ENCODE assay signal across 12 mouse cellular contexts in genomic region chr4:119870411-119870810, GRCm38 (mm10).
A peak's percentile ranks its signal among the peaks of the same experiment; 100 is the strongest.
DNase-seq lines count a peak whose midpoint lies in the region; ATAC-seq and TF ChIP-seq lines count a peak whose summit lies in the region.
"Had no signal": no experiment of that assay in that cellular context is flagged by ENCODE, and none has a peak within 500 bp of the region (broad histone marks: within the 10 kb centered on the region; RNA-seq: fewer than 3 reads in every experiment).

No protein-coding gene starts in this region.

- 0 out of 2 replicates have a peak, but pooled peaks have one; percentile 5 for ATAC-seq in cerebellum, adult (ENCODE audit: insufficient number of reproducible peaks, low FRiP score, low TSS enrichment)
- no peak for ATAC-seq in liver, postnatal 0 days
- ATAC-seq in liver, embryonic 12.5 days = no peak
- ATAC-seq in hindbrain, embryonic 14.5 days (ENCODE audit: low FRiP score) = no peak
- ATAC-seq: forebrain, embryonic 15.5 days had no signal

- no peaks in the 10 kb centered on the region for H3K9me3 ChIP-seq in liver, postnatal 0 days (ENCODE audit: low read length)
- H3K9me3 ChIP-seq in liver, embryonic 12.5 days (replicated peaks) = no peaks in the 10 kb centered on the region
- no peaks in the 10 kb centered on the region for H3K9me3 ChIP-seq in hindbrain, embryonic 14.5 days (ENCODE audit: control insufficient read depth, low read length)
- H3K9me3 ChIP-seq: forebrain, embryonic 15.5 days; limb, embryonic 13.5 days had no signal

- no peaks in the 10 kb centered on the region for H3K4me1 ChIP-seq in liver, postnatal 0 days (ENCODE audit: insufficient read depth)
- no peaks in the 10 kb centered on the region for H3K4me1 ChIP-seq in liver, embryonic 12.5 days
- no peaks in the 10 kb centered on the region for H3K4me1 ChIP-seq in hindbrain, embryonic 14.5 days (replicated peaks; ENCODE audit: control insufficient read depth, insufficient read depth, low read length)

- TF ChIP-seq CTCF in liver, postnatal 0 days (IDR thresholded peaks at IDR 0.05; ENCODE audit: low read depth) = no peak

- TF ChIP-seq EP300 in liver, postnatal 0 days (IDR thresholded peaks at IDR 0.05; ENCODE audit: low read depth) = 0 out of 2 replicates have a peak, but pooled peaks have one; percentile 11

- no peak overlapping the region for H3K27ac ChIP-seq in liver, postnatal 0 days (ENCODE audit: low read depth)
- no peak overlapping the region for H3K27ac ChIP-seq in liver, embryonic 12.5 days
- no peak overlapping the region for H3K27ac ChIP-seq in hindbrain, embryonic 14.5 days
- H3K27ac ChIP-seq: forebrain, embryonic 15.5 days; limb, embryonic 13.5 days had no signal

- no peak overlapping the region for H3K4me2 ChIP-seq in liver, postnatal 0 days (ENCODE audit: low read depth, low read length)
- no peak overlapping the region for H3K4me2 ChIP-seq in liver, embryonic 12.5 days
- H3K4me2 ChIP-seq in hindbrain, embryonic 14.5 days (replicated peaks) = no peak overlapping the region
- H3K4me2 ChIP-seq: forebrain, embryonic 15.5 days; limb, embryonic 13.5 days had no signal

- no peak overlapping the region for H3K4me3 ChIP-seq in liver, postnatal 0 days (ENCODE audit: low read depth, low read length)
- no peak overlapping the region for H3K4me3 ChIP-seq in liver, embryonic 12.5 days
- H3K4me3 ChIP-seq in hindbrain, embryonic 14.5 days (replicated peaks; ENCODE audit: low read length) = no peak overlapping the region
- H3K4me3 ChIP-seq: forebrain, embryonic 15.5 days; limb, embryonic 13.5 days had no signal

- DNase-seq in cerebellum, postnatal 4 days (ENCODE audit: low spot score in 2 of 2) = no peak
- DNase-seq in liver, postnatal 0 days = no peak
- peak; percentile 75 for DNase-seq in cerebellum, adult 9-10 months
- DNase-seq in lung, postnatal 36 days = peak; percentile 38
- DNase-seq in retina, embryonic 14.5 days (ENCODE audit: low spot score) = no peak
- DNase-seq in hindbrain, embryonic 14.5 days (ENCODE audit: low spot score) = no peak
- DNase-seq: B cell, adult 2 months; right cerebral cortex, postnatal 25 days had no signal

- 54% methylated on average over 6 of the region's 6 CpGs for WGBS in liver, postnatal 0 days (ENCODE audit: insufficient replicate concordance)
- WGBS in liver, embryonic 12.5 days (ENCODE audit: insufficient replicate concordance) = 51% methylated on average over 6 of the region's 6 CpGs
- 87% methylated on average over 6 of the region's 6 CpGs for WGBS in hindbrain, embryonic 14.5 days

- no peaks in the 10 kb centered on the region for H3K27me3 ChIP-seq in liver, postnatal 0 days (ENCODE audit: insufficient read depth, low read length)
- no peaks in the 10 kb centered on the region for H3K27me3 ChIP-seq in liver, embryonic 12.5 days (replicated peaks)
- no peaks in the 10 kb centered on the region for H3K27me3 ChIP-seq in hindbrain, embryonic 14.5 days (ENCODE audit: control insufficient read depth, insufficient read depth, low read length)
- H3K27me3 ChIP-seq: forebrain, embryonic 15.5 days; limb, embryonic 13.5 days had no signal

- H3K36me3 ChIP-seq in liver, postnatal 0 days (replicated peaks; ENCODE audit: insufficient read depth, low read length) = no peaks in the 10 kb centered on the region
- H3K36me3 ChIP-seq in liver, embryonic 12.5 days = no peaks in the 10 kb centered on the region
- no peaks in the 10 kb centered on the region for H3K36me3 ChIP-seq in hindbrain, embryonic 14.5 days (replicated peaks; ENCODE audit: control insufficient read depth, insufficient read depth)
- H3K36me3 ChIP-seq: forebrain, embryonic 15.5 days; limb, embryonic 13.5 days had no signal

- H3K9ac ChIP-seq in liver, postnatal 0 days (replicated peaks) = no peak overlapping the region
- H3K9ac ChIP-seq in liver, embryonic 12.5 days = no peak overlapping the region
- no peak overlapping the region for H3K9ac ChIP-seq in hindbrain, embryonic 14.5 days
- H3K9ac ChIP-seq: forebrain, embryonic 15.5 days; limb, embryonic 13.5 days had no signal

Comparison
In these comparisons a context has a peak if more than half of its experiments do, and no peak if none do; other contexts are left out.
1. DNase-seq: peak in cerebellum, adult 9-10 months (single experiment) and lung, postnatal 36 days (single experiment); none in cerebellum, postnatal 4 days (0 of 2), liver, postnatal 0 days (single experiment), retina, embryonic 14.5 days (single experiment) and hindbrain, embryonic 14.5 days (single experiment).